Mouse (Mus musculus): Measurements from ENCODE around the gene Gria1. TPM values are rescaled to one million over a fixed set of nuclear protein-coding genes. Genes with fewer than 3 reads are reported as not detected.

Gria1 gene
- total and polyA plus RNA-seq, 2 experiments, result 0.83 TPM; not detected in 1

GRCm38 (mm10) chr11:57140162-57140780 lies 129.1 kb downstream of the Gria1 start:
- Histone ChIP-seq H3K4me1 (ENCODE audit: control insufficient read depth, insufficient read depth, low read length) (no peaks in the 10 kb centered on the region), H3K9ac (ENCODE audit: low read depth, low read length) (no peak overlapping the region), H3K36me3 (ENCODE audit: control insufficient read depth, insufficient read depth, low read length) (no peaks in the 10 kb centered on the region), H3K27ac (replicated peaks; ENCODE audit: insufficient read depth, low read depth, low read length) (no peak overlapping the region), H3K79me2 (ENCODE audit: control insufficient read depth, insufficient read depth, low read length) (no peaks in the 10 kb centered on the region), H3K27me3 (ENCODE audit: control insufficient read depth, insufficient read depth, low read length) (no peaks in the 10 kb centered on the region), H3K4me3 (ENCODE audit: insufficient read depth, low read depth, low read length) (no peak overlapping the region)
- WGBS, result 87% methylated on average over 14 of the region's 14 CpGs
- DNase-seq (ENCODE audit: extremely low read depth, low read depth, low spot score), result no peak
- no peak for TF ChIP-seq POLR2A (IDR thresholded peaks at IDR 0.05; ENCODE audit: extremely low read depth, insufficient read depth, low read length)
- no peak for TF ChIP-seq CTCF (IDR thresholded peaks at IDR 0.05; ENCODE audit: low read depth, low read length)

GRCm38 (mm10) chr11:57143681-57144080 lies 132.5 kb downstream of the Gria1 start:
- no peak overlapping the region for H3K9ac ChIP-seq (ENCODE audit: low read depth, low read length)
- TF ChIP-seq POLR2A (IDR thresholded peaks at IDR 0.05; ENCODE audit: extremely low read depth, insufficient read depth, low read length) (no peak), CTCF (IDR thresholded peaks at IDR 0.05; ENCODE audit: low read depth, low read length) (no peak)
- no peak for DNase-seq (ENCODE audit: extremely low read depth, low read depth, low spot score)
- WGBS, result 87% methylated on average over 5 of the region's 5 CpGs
- no peaks in the 10 kb centered on the region for H3K36me3 ChIP-seq (ENCODE audit: control insufficient read depth, insufficient read depth, low read length)
- no peaks in the 10 kb centered on the region for H3K4me1 ChIP-seq (ENCODE audit: control insufficient read depth, insufficient read depth, low read length)
- H3K27ac ChIP-seq (replicated peaks; ENCODE audit: insufficient read depth, low read depth, low read length), result no peak overlapping the region
- no peaks in the 10 kb centered on the region for H3K27me3 ChIP-seq (ENCODE audit: control insufficient read depth, insufficient read depth, low read length)
- no peak overlapping the region for H3K4me3 ChIP-seq (ENCODE audit: insufficient read depth, low read depth, low read length)
- no peaks in the 10 kb centered on the region for H3K79me2 ChIP-seq (ENCODE audit: control insufficient read depth, insufficient read depth, low read length)

GRCm38 (mm10) chr11:57145192-57145591 lies 134.0 kb downstream of the Gria1 start:
- DNase-seq (ENCODE audit: extremely low read depth, low read depth, low spot score), result no peak
- Histone ChIP-seq H3K36me3 (ENCODE audit: control insufficient read depth, insufficient read depth, low read length) (no peaks in the 10 kb centered on the region), H3K27ac (replicated peaks; ENCODE audit: insufficient read depth, low read depth, low read length) (no peak overlapping the region), H3K4me1 (ENCODE audit: control insufficient read depth, insufficient read depth, low read length) (no peaks in the 10 kb centered on the region), H3K4me3 (ENCODE audit: insufficient read depth, low read depth, low read length) (no peak overlapping the region), H3K27me3 (ENCODE audit: control insufficient read depth, insufficient read depth, low read length) (no peaks in the 10 kb centered on the region), H3K79me2 (ENCODE audit: control insufficient read depth, insufficient read depth, low read length) (no peaks in the 10 kb centered on the region), H3K9ac (ENCODE audit: low read depth, low read length) (no peak overlapping the region)
- WGBS, result 73% methylated on average over 7 of the region's 7 CpGs
- no peak for TF ChIP-seq CTCF (IDR thresholded peaks at IDR 0.05; ENCODE audit: low read depth, low read length)
- no peak for TF ChIP-seq POLR2A (IDR thresholded peaks at IDR 0.05; ENCODE audit: extremely low read depth, insufficient read depth, low read length)

GRCm38 (mm10) chr11:57145704-57146103 lies 134.5 kb downstream of the Gria1 start:
- no peaks in the 10 kb centered on the region for H3K4me1 ChIP-seq (ENCODE audit: control insufficient read depth, insufficient read depth, low read length)
- H3K36me3 ChIP-seq (ENCODE audit: control insufficient read depth, insufficient read depth, low read length), result no peaks in the 10 kb centered on the region
- TF ChIP-seq CTCF (IDR thresholded peaks at IDR 0.05; ENCODE audit: low read depth, low read length) (no peak), POLR2A (IDR thresholded peaks at IDR 0.05; ENCODE audit: extremely low read depth, insufficient read depth, low read length) (no peak)
- no peak overlapping the region for H3K27ac ChIP-seq (replicated peaks; ENCODE audit: insufficient read depth, low read depth, low read length)
- WGBS, result 39% methylated on average over 7 of the region's 7 CpGs
- H3K79me2 ChIP-seq (ENCODE audit: control insufficient read depth, insufficient read depth, low read length), result no peaks in the 10 kb centered on the region
- no peak overlapping the region for H3K9ac ChIP-seq (ENCODE audit: low read depth, low read length)
- H3K27me3 ChIP-seq (ENCODE audit: control insufficient read depth, insufficient read depth, low read length), result no peaks in the 10 kb centered on the region
- H3K4me3 ChIP-seq (ENCODE audit: insufficient read depth, low read depth, low read length), result no peak overlapping the region
- DNase-seq (ENCODE audit: extremely low read depth, low read depth, low spot score), result no peak

- WGBS, result 74% methylated on average over 4 of the region's 4 CpGs
- DNase-seq (ENCODE audit: extremely low read depth, low read depth, low spot score), result no peak
- H3K27me3 ChIP-seq (ENCODE audit: control insufficient read depth, insufficient read depth, low read length), result no peaks in the 10 kb centered on the region
- H3K4me1 ChIP-seq (ENCODE audit: control insufficient read depth, insufficient read depth, low read length), result no peaks in the 10 kb centered on the region
- H3K36me3 ChIP-seq (ENCODE audit: control insufficient read depth, insufficient read depth, low read length), result no peaks in the 10 kb centered on the region
- no peaks in the 10 kb centered on the region for H3K79me2 ChIP-seq (ENCODE audit: control insufficient read depth, insufficient read depth, low read length)
- H3K27ac ChIP-seq (replicated peaks; ENCODE audit: insufficient read depth, low read depth, low read length), result no peak overlapping the region
- TF ChIP-seq CTCF (IDR thresholded peaks at IDR 0.05; ENCODE audit: low read depth, low read length) (no peak), POLR2A (IDR thresholded peaks at IDR 0.05; ENCODE audit: extremely low read depth, insufficient read depth, low read length) (no peak)
- no peak overlapping the region for H3K9ac ChIP-seq (ENCODE audit: low read depth, low read length)
- H3K4me3 ChIP-seq (ENCODE audit: insufficient read depth, low read depth, low read length), result no peak overlapping the region
These were observed 140.5 kb downstream of the Gria1 start for GRCm38 (mm10) chr11:57151674-57152073.

- Histone ChIP-seq H3K9ac (ENCODE audit: low read depth, low read length) (no peak overlapping the region), H3K27ac (replicated peaks; ENCODE audit: insufficient read depth, low read depth, low read length) (no peak overlapping the region), H3K27me3 (ENCODE audit: control insufficient read depth, insufficient read depth, low read length) (no peaks in the 10 kb centered on the region), H3K4me1 (ENCODE audit: control insufficient read depth, insufficient read depth, low read length) (no peaks in the 10 kb centered on the region), H3K79me2 (ENCODE audit: control insufficient read depth, insufficient read depth, low read length) (no peaks in the 10 kb centered on the region), H3K4me3 (ENCODE audit: insufficient read depth, low read depth, low read length) (no peak overlapping the region), H3K36me3 (ENCODE audit: control insufficient read depth, insufficient read depth, low read length) (no peaks in the 10 kb centered on the region)
- DNase-seq (ENCODE audit: extremely low read depth, low read depth, low spot score), result no peak
- WGBS, result 67% methylated on average over 8 of the region's 8 CpGs
- TF ChIP-seq CTCF (IDR thresholded peaks at IDR 0.05; ENCODE audit: low read depth, low read length), result no peak
- no peak for TF ChIP-seq POLR2A (IDR thresholded peaks at IDR 0.05; ENCODE audit: extremely low read depth, insufficient read depth, low read length)
These were observed 143.8 kb downstream of the Gria1 start for GRCm38 (mm10) chr11:57154998-57155397.

Measured in liver, adult 2 months (tissue).